Mouse (Mus musculus): Measurements from ENCODE around the gene Zbtb11.
"Not testable (repeated sequence)": the region's sequence is repeated elsewhere in the genome, so short reads cannot be mapped to it uniquely, and the experiment has no call there.

Gene Zbtb11

DNA sequence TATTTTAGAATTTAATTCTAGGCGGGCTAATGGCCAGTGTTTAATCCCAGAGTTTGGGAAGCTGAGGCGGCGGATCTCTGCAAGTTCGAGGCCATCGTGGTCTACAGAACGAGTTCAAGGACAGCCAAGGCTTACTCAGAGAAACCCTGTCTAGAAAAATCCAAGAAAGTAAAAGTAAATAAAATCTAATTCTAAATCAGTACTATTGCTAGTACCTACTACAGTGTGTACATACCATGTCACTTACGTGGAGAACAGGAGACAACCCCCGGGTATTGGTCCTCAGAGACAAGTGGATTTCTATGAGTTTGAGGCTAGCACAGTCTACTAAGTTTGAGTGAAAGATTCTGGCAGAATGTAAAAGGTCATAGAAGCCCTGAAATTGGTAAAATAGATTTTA is 64.4 kb downstream of the Zbtb11 start:
- no peak for DNase-seq (ENCODE audit: low read depth)

DNA sequence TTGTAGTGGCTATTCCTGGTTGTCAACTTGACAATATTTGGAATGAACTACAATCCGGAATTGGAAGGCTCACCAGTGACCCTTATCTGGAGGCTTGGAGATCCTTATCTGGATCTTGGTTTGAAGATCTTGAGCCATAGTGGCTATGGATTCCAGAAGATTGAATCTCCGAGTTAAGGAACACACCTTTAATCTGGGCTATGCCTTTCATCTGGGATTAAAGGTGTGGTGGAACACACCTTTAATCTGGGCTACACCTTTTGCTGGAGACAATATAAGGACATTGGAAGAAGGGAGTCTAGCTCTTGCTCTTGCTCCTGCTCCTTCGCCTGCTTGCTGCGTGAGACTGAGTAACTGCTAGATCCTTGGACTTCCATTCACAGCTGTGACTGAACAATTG is 74.4 kb downstream of the Zbtb11 start, which contains the start of gene Senp7:
Gene Senp7 (plus strand): TSS at position 301 of the 400 bp plus-strand sequence.
- not testable (repeated sequence) for DNase-seq (ENCODE audit: low read depth)

DNA sequence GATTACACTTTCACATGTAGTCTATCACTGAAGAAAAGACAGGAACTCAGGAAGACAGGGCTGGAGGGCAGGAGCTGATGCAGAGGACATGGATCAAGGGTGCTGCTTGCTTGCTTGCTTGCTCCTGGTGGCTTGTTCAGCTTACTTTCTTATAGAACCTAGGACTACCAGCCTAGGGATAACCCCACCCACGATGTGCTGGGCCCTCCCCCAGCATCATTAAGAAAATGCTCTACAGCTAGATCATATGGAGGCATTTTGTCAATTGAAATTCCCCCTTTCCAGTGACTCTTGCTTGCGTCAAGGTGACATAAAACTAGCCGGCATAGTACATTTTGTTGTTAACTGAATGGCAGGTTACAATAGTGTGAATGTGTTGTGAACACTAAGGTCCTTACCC is 82.2 kb downstream of the Zbtb11 start:
- DNase-seq (ENCODE audit: low read depth), result no peak

DNA sequence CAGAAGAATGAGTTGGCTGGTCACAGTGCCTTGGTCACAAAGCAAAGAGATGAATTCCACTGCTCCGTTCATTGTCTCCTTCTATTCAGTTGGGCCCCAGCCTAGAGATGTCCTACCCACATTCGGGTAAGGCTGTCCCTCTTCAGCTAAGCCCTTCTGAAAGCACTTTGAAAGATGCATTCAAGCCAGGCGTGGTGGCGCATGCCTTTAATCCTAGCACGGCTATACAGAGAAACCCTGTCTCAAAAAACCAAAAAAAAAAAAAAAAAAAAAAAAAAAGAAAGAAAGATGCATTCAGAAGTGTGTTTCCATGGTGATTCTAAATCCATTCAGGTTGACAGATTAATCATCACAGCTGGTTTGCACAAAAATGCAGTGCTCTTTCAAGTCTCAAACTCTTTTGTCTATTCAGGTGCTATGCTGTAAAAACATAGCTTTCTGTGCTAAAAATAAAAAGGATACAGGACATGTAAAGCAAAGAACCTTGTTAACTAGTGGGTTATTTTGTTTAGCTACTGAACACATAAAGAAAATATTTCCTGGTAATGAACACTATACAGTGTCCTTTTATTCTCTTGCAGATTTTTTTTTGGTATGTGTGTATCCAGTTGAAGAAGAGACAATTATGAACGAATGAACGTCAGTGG is 83.4 kb downstream of the Zbtb11 start:
- no peak for DNase-seq (ENCODE audit: low read depth)

DNA sequence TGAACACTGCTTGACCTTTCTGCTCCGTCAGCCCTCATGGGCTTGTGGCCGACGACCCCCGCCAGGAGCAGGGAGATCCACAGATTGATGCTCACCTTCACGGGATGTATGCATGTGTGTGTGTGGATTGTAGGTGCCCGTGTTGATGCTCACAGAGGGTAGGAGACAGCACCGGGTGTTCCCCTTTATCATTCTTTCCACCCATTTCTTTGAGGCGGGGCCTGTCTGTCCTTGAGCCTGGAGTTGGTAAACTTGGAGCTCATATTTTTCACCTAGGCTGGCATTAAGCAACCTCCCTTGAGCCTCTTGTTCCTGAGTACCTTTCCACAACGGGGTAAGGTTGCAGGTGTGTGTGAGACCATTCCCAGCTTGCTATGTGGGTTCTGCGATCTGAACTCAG is 84.5 kb downstream of the Zbtb11 start:
- no peak for DNase-seq (ENCODE audit: low read depth)

All from fibroblast of lung, adult 2 months (primary cell).